Mouse (Mus musculus) thymus, postnatal 4 days (tissue): ENCODE data around the gene Ugt1a6b.
"Not testable (repeated sequence)": the region's sequence is repeated elsewhere in the genome, so short reads cannot be mapped to it uniquely, and the experiment has no call there.

Experiments
- DNase-seq: peaks from one replicate; pipeline ENCODE4 v3.0.0; 2021

Ugt1a6b gene

DNA sequence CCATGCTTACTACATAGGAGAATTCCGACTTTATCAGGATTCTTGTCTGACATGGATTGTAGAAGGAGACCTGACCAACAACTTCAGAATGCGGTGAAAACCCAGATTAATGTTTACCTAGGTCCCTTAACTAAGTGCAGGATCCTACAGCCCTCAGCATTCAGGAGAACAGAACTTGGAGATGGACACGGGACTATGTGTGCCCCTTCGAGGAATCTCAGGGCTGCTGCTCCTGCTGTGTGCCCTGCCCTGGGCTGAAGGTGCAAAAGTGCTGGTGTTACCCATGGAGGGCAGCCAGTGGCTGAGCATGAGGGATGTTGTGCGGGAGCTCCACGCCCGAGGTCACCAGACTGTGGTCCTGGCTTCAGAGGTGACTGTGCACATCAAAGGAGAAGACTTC, 97.4 kb downstream of the Ugt1a6b start, which contains the start of gene Ugt1a2:
Gene Ugt1a2 (plus strand): TSS at position 146 of the 400 bp plus-strand sequence.
- DNase-seq, result no peak

- peak; percentile 87 for DNase-seq
These were observed 102.4 kb downstream of the Ugt1a6b start, which contains the start of gene Dnajb3 for GRCm38 (mm10) chr1:88205294-88205922. TSS of gene Dnajb3 (minus strand) at chr1:88205782.

- no peak for DNase-seq
These were observed 103.9 kb downstream of the Ugt1a6b start for GRCm38 (mm10) chr1:88206843-88207479.

DNA sequence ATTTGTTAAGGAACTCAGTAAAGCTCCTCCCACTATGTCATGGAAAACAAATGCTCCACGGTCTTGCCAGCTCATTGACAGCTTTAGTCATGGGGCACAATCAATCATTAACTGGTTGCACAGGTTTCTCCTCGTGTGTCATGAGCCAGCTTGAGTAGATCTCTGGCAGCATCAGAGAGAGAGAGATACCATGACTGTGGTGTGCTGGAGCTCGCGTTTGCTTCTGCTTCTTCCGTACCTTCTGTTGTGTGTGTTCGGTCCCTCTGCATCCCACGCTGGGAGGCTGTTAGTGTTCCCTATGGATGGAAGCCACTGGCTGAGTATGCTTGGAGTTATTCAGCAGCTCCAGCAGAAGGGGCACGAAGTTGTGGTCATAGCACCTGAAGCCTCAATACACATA, 108.8 kb downstream of the Ugt1a6b start, which contains the start of gene Ugt1a1:
Gene Ugt1a1 (plus strand): TSS at position 148 of the 400 bp plus-strand sequence.
- DNase-seq, result peak; percentile 10

GRCm38 (mm10) chr1:88212341-88213045, 109.4 kb downstream of the Ugt1a6b start:
- DNase-seq, result no peak

GRCm38 (mm10) chr1:88213061-88213460, 110.0 kb downstream of the Ugt1a6b start:
- DNase-seq, result no peak

DNA sequence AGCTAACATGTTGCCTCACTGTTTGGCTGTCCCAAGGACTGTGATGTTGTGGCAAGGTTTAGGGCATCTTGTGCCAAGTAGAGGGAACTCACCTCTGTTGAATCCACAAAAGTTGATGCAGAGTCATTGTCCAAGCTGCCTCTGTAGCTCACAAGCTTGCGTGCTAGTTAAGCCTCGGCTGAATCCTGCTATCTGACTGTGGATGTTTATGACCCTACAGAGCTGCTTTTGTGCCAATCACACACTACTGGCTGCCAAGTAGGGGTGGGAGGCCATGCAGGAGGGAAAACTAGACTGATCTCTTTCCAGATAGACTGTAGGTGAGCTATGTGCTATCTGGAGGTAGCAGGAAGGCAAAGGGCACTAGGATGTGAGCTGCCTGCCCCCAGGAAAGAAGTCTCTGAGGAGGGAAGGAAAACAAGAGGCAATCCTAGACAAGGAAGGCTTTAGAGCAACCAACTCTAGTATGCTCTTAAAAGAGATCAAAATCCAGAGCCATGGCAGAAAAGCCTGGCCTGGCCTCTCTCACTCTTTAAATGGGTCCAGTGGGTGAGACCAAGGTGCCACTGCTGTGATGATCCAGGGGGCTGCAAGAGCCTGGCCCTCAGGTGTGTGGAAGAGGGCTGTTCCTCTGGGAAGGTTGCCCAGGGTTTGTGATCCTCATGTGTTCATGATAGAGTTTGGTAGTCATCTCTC, 110.9 kb downstream of the Ugt1a6b start:
- DNase-seq, result peak; percentile 10

DNA sequence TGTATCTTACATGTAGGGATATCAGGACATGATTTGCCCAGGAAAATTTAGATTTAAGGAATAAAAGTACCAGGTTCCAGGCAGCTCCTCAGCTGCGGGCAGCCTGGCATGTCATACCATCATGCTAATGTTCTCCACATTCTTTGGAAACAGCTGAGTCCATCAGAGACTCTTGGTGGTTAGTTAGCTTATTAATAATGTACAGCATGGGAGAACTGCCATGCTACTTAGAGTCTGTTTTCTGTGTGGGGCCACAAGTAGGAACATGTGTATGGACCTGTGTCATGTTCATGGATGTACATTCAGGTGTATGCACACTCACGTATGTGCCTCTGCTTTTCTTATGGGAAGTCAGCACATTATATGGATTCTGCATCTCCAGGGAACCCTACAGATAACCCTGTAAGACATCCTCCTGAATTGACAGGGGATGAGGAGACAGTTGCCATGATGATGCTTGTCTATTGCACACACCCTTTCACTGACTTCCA, 111.5 kb downstream of the Ugt1a6b start:
- DNase-seq, result no peak

GRCm38 (mm10) chr1:88215466-88216380, 112.7 kb downstream of the Ugt1a6b start:
- peak; percentile 9 for DNase-seq

GRCm38 (mm10) chr1:88216551-88216950, 113.5 kb downstream of the Ugt1a6b start:
- DNase-seq, result no peak

- DNase-seq, result peak; percentile 19
These were observed 114.1 kb downstream of the Ugt1a6b start for GRCm38 (mm10) chr1:88217144-88217543.

DNA sequence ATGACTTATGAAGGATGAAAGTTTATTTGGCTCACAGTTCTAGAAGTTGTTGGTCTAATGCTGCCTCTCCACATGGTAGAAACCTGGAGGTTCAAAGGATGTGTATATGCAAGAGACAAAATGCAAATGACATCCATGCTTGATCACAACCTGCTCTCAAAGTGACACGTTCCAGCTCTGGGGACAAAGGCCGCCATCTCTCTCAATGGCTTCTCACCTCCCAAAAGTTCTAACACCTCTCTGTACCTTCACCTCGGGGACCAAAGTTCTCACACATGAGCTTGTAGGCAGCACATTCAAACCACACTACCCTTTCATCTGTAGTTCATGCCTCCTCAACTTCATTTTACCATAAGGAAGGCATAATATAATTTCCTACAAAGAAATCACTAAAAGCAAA, 114.5 kb downstream of the Ugt1a6b start:
- no peak for DNase-seq

DNA sequence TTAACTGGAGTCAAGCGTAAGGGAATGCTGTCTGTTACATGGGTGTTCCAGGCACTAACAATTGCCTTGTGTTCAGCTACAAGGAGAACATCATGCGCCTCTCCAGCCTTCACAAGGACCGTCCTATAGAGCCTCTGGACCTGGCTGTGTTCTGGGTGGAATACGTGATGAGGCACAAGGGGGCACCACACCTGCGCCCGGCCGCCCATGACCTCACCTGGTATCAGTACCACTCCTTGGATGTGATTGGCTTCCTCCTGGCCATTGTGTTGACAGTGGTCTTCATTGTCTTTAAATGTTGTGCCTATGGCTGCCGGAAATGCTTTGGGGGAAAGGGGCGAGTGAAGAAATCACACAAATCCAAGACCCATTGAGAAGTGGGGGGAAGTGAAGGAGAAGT, 115.0 kb downstream of the Ugt1a6b start:
- DNase-seq, result peak; percentile 9

- no peak for DNase-seq
These were observed 115.5 kb downstream of the Ugt1a6b start for GRCm38 (mm10) chr1:88218591-88218990.

DNA sequence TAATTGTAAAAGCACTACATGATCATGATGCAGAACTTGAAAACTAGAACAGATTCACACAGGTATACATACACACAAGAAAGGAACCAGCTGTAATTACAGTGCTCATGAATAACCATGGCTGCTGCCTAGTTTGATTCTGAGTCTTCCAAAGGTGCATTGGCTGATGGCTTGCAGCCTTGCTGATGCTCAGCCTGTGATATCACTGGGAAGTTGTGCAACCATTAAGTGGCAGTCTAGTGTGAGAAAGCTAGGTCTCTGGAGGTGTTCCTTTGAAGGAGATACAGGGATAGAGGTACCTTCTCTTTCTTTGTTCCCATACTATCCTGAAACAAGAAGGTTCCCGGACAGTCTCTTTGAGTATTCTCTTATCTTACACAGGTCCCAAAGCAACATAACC, 116.0 kb downstream of the Ugt1a6b start:
- no peak for DNase-seq

DNA sequence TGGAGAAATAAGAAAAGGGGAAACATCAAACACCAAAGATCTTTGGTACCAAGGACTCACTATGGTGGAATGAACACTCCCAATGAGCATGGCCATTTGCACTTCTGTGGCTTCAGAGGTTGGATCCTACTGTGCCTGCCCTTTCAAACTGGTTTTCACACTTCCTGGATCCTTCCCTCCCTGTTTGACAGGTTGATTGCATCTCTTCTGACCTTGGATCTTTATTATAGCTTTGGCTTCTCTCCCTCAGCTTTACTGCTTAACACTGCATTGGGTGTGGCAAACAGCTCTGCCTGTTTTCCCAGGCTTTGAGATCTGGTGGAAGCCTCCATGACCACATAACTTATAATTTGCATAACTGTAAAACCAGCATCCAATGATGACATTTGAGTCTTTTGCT, 117.3 kb downstream of the Ugt1a6b start:
- DNase-seq, result no peak

GRCm38 (mm10) chr1:88222216-88222615, 119.2 kb downstream of the Ugt1a6b start:
- DNase-seq, result no peak

DNA sequence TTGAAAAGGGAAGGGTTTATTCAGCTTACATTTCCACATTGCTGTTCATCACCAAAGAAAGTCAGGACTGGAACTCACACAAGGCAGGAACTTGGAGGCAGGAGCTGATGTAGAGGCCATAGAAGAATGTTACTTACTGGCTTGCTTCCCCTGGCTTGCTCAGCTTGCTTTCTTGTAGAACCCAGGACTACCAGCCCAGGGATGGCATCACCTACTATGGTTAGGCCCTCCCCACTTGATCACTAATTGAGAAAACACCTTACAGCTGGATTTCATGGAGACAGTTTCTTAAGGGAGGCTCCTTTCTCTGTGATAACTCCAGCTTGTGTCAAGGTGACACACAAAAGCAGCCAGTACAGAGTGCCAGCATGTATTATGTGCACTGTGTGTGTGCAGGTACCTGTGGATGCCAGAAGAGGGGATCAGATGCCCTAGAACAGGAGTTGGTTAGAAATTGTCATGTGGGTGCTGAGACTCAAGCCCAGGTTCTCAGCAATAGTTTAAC, 120.0 kb downstream of the Ugt1a6b start:
- DNase-seq, result not testable (repeated sequence)

DNA sequence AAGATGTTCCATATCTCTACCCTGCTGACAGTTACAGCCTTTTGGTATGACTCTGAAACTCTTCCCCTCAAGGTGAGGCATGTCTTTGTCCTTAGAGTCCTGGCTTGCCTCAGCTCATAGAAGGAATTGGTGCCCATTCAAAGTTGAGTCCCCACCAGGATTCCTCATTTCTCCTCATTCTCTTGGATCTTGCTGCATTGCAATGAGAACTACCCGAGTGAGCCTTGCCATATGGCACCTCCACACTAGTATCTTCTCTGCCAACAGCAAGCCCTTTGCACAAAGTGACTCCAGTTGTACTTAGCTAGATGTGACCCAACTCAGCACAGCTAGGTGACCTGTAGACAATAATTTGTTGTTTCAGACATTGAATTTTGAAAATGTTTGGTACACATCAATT, 120.5 kb downstream of the Ugt1a6b start:
- DNase-seq, result peak; percentile 9

- DNase-seq, result no peak
These were observed 121.2 kb downstream of the Ugt1a6b start for GRCm38 (mm10) chr1:88224029-88224776.

DNA sequence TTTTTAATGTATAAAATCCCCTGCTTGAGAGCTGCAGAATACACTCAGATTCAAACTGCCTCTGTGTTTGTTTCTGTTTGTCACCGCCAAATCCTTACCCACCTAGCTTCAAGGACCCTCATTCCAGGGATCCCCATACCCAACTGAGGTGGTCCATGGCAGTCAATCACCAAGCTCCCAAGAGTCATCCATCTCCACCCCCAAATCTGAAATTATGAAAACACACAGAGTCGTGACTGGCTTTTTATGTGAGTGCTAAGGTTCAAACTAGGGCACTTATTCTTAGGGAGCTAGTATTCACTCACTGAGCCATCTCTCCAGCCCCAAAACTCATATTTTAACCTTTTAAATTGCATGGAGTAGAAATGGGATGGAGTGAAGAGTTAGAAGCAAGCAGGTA, 122.2 kb downstream of the Ugt1a6b start:
- DNase-seq, result not testable (repeated sequence)
